Mouse (Mus musculus) lung, adult 10 weeks (tissue): ENCODE data around the gene Arf5. TPM values are rescaled to one million over a fixed set of nuclear protein-coding genes. Genes with fewer than 3 reads are reported as not detected.

Source experiments
- polyA plus RNA-seq: library from polyadenylated mRNA; stranded (reverse); fragments of 350-450 nt; fragmentation: Illumina TruSeq; extraction: RNeasy Lipid Tissue Mini Kit (QIAGEN cat#74804); gene quantifications from one replicate; pipeline ENCODE4 v1.2.3, GENCODE M21; 2014; ENCODE audit warnings: low read depth, low replicate concordance; ENCODE audit not compliant: insufficient read depth

The Arf5 gene
- polyA plus RNA-seq = 170 TPM

DNA sequence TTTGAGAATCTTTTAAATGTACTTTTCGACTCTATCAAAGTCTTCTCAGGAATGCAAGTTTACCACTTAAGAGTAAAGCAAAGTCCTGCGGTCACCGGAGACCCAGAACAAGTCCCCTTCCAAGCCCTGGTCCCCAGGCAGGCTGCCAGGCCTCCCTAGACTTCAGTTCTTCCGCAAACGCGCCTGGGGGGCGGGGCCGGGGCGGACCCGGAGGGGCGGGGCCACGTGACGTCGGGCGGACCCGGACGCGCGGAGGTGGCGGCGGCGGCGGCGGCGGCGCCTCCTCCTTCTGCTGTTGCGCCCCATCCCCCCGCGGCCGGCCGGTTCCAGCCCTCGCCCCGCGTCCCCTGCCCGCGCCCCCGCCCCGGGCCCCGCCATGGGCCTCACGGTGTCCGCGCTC lies at the start of gene Arf5:
TSS of gene Arf5 (plus strand) at position 248 of the 400 bp plus-strand sequence.

DNA sequence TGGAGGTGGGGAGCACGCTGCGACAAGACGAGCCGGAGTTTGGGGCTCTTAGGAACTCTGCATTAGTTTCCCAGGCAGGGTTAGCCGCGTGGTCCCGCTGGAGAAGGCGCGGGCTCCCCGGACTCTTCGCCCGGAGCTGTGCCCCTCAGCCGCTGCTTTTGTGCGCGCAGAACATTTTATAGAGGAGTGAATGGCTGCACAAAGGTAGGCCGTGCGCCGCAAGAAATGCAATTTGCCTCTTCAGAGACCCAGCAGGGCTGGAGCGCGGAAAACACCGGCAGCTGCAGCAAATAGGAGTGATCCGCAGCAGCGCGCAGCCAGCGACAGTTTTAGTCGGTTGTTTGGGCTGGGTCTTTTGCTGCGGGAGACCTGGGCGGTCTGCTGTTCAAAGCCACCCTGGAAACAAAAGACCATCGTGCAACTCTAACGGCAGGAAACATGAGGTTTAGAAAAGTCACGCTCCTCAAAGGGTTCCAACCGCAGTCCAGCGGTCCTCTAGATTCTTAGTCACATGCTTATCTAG lies 25.6 kb upstream of the Arf5 start, which contains the start of gene Zfp800:
TSS of gene Zfp800 (minus strand) at position 325 of the 523 bp plus-strand sequence.

DNA sequence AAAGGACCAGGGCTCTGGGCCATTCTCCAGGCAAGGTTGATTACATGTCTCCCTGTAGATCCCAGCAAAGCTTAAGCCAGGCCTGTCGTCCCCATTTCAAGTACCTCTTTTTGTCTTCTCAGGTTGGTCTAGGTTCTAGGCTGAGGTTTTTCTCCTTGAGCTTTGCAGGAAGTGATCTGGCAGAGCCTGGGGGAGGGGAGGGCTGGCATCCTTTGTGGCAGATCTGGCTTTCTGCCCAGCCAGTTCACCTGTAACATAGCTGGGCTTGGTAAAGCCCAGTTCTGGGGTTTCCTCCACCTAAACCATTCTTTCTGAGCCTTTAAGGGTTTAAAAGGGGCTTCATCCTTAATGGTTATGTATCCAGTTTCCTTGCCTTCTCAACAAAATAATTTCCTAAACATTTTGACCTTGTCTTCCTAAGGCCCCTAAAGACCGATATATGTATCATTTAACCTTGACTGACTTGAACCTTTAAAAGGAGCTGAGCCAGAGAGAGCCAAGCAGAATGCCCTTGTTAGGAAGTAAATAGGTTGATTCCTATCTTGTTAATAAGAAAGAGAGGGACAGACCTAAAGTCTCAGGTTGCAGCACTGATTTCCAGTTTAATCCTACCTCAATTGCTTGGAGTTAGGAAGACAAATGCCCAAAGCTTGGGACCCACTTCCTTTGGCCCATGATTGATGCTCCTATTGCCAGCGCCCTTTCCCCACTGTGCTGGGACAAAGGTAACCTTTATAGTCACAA lies 3.9 kb downstream of the Arf5 start, which contains the start of gene Fscn3:
TSS of gene Fscn3 (plus strand) at position 694 of the 744 bp plus-strand sequence.

DNA sequence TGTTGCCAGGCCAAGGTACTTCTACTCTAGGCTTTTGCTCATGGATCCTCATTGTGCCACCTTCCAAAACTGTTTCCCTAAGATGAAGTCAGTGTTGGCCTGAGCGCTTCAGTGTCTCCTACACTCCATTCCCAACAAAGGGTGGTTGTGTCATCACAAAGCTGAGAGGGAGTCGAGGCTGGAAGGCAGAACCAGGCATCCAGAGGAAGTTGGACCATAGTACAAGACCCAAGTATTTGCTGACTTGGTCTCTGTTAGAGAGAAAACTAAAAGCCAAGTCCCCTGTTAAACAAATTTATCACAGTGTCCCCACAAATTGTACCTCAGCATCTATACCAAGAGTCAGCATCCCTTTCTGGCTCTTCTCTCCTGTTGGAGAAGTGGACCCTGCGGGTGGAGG lies 4.9 kb downstream of the Arf5 start, which contains the start of gene Gcc1:
TSS of gene Gcc1 (minus strand) at position 101 of the 400 bp plus-strand sequence.

DNA sequence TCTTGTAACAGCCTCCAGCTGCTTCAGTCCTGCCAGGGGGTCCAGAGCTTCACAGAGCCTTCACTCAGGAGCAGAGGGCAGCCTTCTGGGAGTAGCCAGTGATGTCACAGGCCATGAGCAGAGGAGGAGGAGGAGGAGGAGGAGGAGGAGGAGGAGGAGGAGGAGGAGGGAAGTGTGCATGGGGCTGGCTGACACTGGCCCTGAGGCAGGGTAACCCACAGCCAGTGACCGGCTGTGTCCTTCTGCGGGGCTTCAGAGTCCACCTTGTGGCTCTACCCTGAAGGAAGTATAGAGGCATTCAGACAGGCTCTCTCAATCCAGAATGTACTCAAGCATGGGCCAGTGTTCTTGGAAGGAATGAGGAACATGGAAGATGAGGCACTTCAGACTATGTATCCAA lies 25.9 kb downstream of the Arf5 start, which contains the start of gene Pax4:
TSS of gene Pax4 (minus strand) at position 101 of the 400 bp plus-strand sequence.

DNA sequence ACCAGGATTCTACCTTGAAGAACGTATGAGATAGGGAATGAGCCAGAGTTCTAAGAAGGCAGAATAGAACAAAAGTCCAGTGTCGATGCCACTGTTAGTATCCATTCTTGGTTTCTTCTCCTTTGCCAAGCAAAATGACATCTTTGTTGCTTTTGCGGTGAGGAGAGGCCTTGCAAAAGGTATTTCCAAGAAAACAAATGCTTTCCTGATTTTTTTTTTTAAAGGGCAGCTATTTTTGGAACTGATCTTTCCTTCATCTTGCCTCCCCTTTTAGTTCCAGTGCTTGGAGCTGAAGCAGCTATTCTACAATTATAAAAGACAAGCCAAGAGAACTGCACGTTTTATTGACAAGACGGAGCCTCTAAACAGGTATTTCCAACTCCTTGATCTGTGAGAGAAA lies 51.5 kb downstream of the Arf5 start, which contains the start of gene Snd1:
TSS of gene Snd1 (plus strand) at position 301 of the 400 bp plus-strand sequence.

Other genes starting within 250 kb of the Arf5 start
- gene Zfp800, start 25.6 kb upstream of the Arf5 start, polyA plus RNA-seq = 3.8 TPM
- gene Fscn3, start 4.2 kb downstream of the Arf5 start, polyA plus RNA-seq = not detected
- gene Gcc1, start 4.8 kb downstream of the Arf5 start, polyA plus RNA-seq = 7.5 TPM
- gene Pax4, start 25.8 kb downstream of the Arf5 start, polyA plus RNA-seq = not detected
- gene Snd1, start 51.6 kb downstream of the Arf5 start, polyA plus RNA-seq = 45.1 TPM